Mouse (Mus musculus) kidney, postnatal 0 days (tissue): Measurements from ENCODE around the gene Ptcd2. TPM values are rescaled to one million over a fixed set of nuclear protein-coding genes. Genes with fewer than 3 reads are reported as not detected.

ENCODE experiments used
- ATAC-seq: fragments of 200-750 bp; cut with Nextera tagmentation; replicated peaks from 2 replicates; pipeline ENCODE4 v1.8.0; 2017; ENCODE audit warnings: low read depth, moderate number of reproducible peaks, moderate TSS enrichment, moderate library complexity; ENCODE audit not compliant: low FRiP score
- DNase-seq: peaks from one replicate; pipeline ENCODE4 v3.0.0-alpha.2; 2016; ENCODE audit warnings: low spot score
- H3K27ac ChIP-seq: fragments of 300-500 bp; sonication (generic); 2 replicates; pipeline ENCODE4 v1.5.1; 2014; ENCODE audit warnings: mild to moderate bottlenecking
- H3K27me3 ChIP-seq: fragments of 300-500 bp; sonication (generic); 2 replicates; pipeline ENCODE4 v1.6.1; 2014; ENCODE audit warnings: low read length, mixed read lengths; ENCODE audit not compliant: insufficient read depth
- H3K36me3 ChIP-seq: fragments of 300-500 bp; sonication (generic); 2 replicates; pipeline ENCODE4 v1.6.1; 2014; ENCODE audit warnings: low read length, mixed read lengths; ENCODE audit not compliant: insufficient read depth
- H3K4me1 ChIP-seq: fragments of 300-500 bp; sonication (generic); replicated peaks from 2 replicates; pipeline ENCODE4 v1.6.1; 2014; ENCODE audit warnings: antibody characterized with exemption, low read length, mixed read lengths; ENCODE audit not compliant: insufficient read depth
- H3K4me2 ChIP-seq: fragments of 300-500 bp; sonication (generic); 2 replicates; pipeline ENCODE4 v1.6.1; 2014; ENCODE audit warnings: mild to moderate bottlenecking, low read length, moderate library complexity, mixed read lengths
- H3K4me3 ChIP-seq: fragments of 300-500 bp; sonication (generic); replicated peaks from 2 replicates; pipeline ENCODE4 v1.5.1; 2014; ENCODE audit warnings: low read depth, low read length
- H3K9ac ChIP-seq: fragments of 300-500 bp; sonication (generic); 2 replicates; pipeline ENCODE4 v1.6.1; 2014; ENCODE audit warnings: low read depth, low read length
- H3K9me3 ChIP-seq: fragments of 300-500 bp; sonication (generic); replicated peaks from 2 replicates; pipeline ENCODE4 v1.6.1; 2016; ENCODE audit warnings: low read length, inconsistent platforms, mixed read lengths
- CTCF ChIP-seq: IDR thresholded peaks from 2 replicates; pipeline ENCODE4 v1.5.1; 2016; ENCODE audit warnings: antibody characterized with exemption, low read depth, mild to moderate bottlenecking, moderate library complexity
- WGBS: fragments of 180-500 bp; shearing (Covaris S2); extraction: QIAGEN DNeasy Blood & Tissue Kit; methylation state at CpG from one replicate; pipeline ENCODE4 v1.1.7; 2014; 5-methylcytosine and 5-hydroxymethylcytosine counted together
- polyA plus RNA-seq: library from polyadenylated mRNA; unstranded; fragments of >200 nt; fragmentation: Nextera tagmentation; extraction: Ambion mirVana; gene quantifications from 2 replicates; pipeline ENCODE4 v1.2.1, GENCODE M21; 2015

Gene Ptcd2
- polyA plus RNA-seq, 1 experiment from 2014 or later = 52.5 TPM

DNA sequence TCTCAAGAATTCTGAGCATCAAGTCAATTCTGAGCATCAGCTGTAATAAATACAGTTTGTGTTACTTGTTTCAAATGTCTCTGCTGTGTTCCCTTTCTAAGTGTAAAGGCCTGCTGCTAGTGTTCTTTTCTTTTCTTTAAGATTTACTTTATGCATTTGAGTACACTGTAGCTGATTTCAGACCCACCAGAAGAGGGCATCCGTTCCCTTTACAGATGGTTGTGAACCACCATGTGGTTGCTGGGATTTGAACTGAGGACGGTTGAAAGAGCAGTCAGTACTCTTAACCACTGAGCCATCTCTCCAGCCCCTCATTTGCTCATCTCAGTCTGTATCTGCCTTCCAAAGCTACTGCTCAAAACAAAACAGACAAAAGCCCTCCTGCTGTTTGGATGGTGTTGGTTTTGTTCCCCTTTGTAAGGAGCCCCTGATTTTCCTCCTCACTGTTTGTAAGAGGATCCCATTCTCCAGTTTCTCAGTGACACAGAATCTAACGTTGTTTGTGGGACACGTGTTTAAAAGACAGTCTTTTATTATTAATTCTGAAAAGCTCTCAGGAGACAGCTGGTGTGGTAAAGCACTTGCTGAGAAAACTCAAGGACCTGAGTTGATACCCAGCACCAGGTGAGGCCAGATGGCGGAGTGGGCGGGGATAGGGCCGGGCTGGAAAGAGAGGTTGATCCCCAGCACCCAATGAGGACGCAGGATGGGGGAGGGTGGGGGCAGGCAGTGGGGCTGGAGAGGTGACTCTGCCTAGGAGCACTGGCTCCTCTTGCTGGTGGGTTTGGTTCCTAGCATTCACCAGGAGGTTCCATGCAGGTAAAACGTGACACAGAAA, 12.1 kb upstream of the Ptcd2 start:
- Histone ChIP-seq H3K4me1 (no peaks in the 10 kb centered on the region), H3K36me3 (peaks cover 9% of the 10 kb centered on the region; the same call in 1 of the 2 replicates), H3K27me3 (no peaks in the 10 kb centered on the region), H3K9me3 (no peaks in the 10 kb centered on the region), H3K4me2 (no peak overlapping the region), H3K4me3 (no peak overlapping the region), H3K27ac (no peak overlapping the region), H3K9ac (no peak overlapping the region)
- 59% methylated on average over 9 of the region's 9 CpGs for WGBS
- no peak for DNase-seq
- ATAC-seq = no peak
- peak; percentile 56 for TF ChIP-seq CTCF

- H3K4me2 ChIP-seq = no peak overlapping the region
- peaks cover 6% of the 10 kb centered on the region; the same call in 1 of the 2 replicates for H3K36me3 ChIP-seq
- no peak overlapping the region for H3K9ac ChIP-seq
- TF ChIP-seq CTCF = no peak
- no peaks in the 10 kb centered on the region for H3K9me3 ChIP-seq
- no peak for ATAC-seq
- no peak overlapping the region for H3K4me3 ChIP-seq
- WGBS = 40% methylated on average over 7 of the region's 7 CpGs
- DNase-seq = peak; percentile 31
- H3K27me3 ChIP-seq = no peaks in the 10 kb centered on the region
- H3K27ac ChIP-seq = no peak overlapping the region
- H3K4me1 ChIP-seq = no peaks in the 10 kb centered on the region
Observed at GRCm38 (mm10) chr13:99355861-99356260, 11.4 kb upstream of the Ptcd2 start.

GRCm38 (mm10) chr13:99355072-99355471, 10.6 kb upstream of the Ptcd2 start:
- 53% methylated on average over 6 of the region's 6 CpGs for WGBS
- H3K9ac ChIP-seq = 0 out of 2 replicates have a peak overlapping the region, but pooled peaks have one; percentile 38
- H3K27me3 ChIP-seq = no peaks in the 10 kb centered on the region
- no peak for TF ChIP-seq CTCF
- no peak overlapping the region for H3K4me3 ChIP-seq
- H3K36me3 ChIP-seq = peaks cover 6% of the 10 kb centered on the region; the same call in 1 of the 2 replicates
- ATAC-seq (no peak), DNase-seq (no peak)
- H3K4me2 ChIP-seq = no peak overlapping the region
- H3K9me3 ChIP-seq = no peaks in the 10 kb centered on the region
- no peaks in the 10 kb centered on the region for H3K4me1 ChIP-seq
- H3K27ac ChIP-seq = no peak overlapping the region

DNA sequence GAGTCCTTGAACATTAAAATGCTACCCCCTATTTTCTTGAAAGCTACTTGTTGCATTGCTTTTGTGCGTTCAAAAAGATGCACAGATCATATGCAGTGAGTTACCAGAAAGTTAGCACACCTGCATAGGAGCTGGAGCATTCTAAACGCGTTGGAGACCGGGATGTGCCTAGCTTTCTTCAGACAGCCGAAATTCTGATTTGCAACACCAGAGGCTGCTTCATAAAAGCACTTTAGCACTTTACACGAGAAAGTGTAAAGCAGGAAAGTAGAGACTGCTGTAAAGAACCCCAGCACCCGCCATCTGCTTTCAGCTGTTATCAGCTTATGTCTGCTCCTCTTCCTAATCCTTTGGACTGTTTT, 9.0 kb upstream of the Ptcd2 start:
- 8% methylated on average over 7 of the region's 7 CpGs for WGBS
- H3K36me3 ChIP-seq = peaks cover 10% of the 10 kb centered on the region
- peak overlapping the region; percentile 62 for H3K9ac ChIP-seq
- peak; percentile 14; the same call in 1 of the 2 replicates for ATAC-seq
- peak overlapping the region; percentile 74 for H3K27ac ChIP-seq
- H3K4me2 ChIP-seq = peak overlapping the region; percentile 69
- no peaks in the 10 kb centered on the region for H3K4me1 ChIP-seq
- H3K4me3 ChIP-seq = peak overlapping the region; percentile 36
- TF ChIP-seq CTCF = no peak
- no peaks in the 10 kb centered on the region for H3K9me3 ChIP-seq
- DNase-seq = no peak
- no peaks in the 10 kb centered on the region for H3K27me3 ChIP-seq

- peak overlapping the region; percentile 36 for H3K4me3 ChIP-seq
- no peaks in the 10 kb centered on the region for H3K27me3 ChIP-seq
- 11% methylated on average over 28 of the region's 28 CpGs for WGBS
- DNase-seq = peak; percentile 98
- H3K9me3 ChIP-seq = no peaks in the 10 kb centered on the region
- H3K9ac ChIP-seq = peak overlapping the region; percentile 62; the same call in 1 of the 2 replicates
- H3K4me1 ChIP-seq = no peaks in the 10 kb centered on the region
- H3K4me2 ChIP-seq = peak overlapping the region; percentile 69
- H3K36me3 ChIP-seq = peaks cover 10% of the 10 kb centered on the region; the same call in 1 of the 2 replicates
- H3K27ac ChIP-seq = peak overlapping the region; percentile 74
- peak; percentile 100 for ATAC-seq
- TF ChIP-seq CTCF = peak; percentile 99
Observed at GRCm38 (mm10) chr13:99352758-99353489, 8.4 kb upstream of the Ptcd2 start.

- Histone ChIP-seq H3K27me3 (no peaks in the 10 kb centered on the region), H3K9ac (no peak overlapping the region), H3K27ac (no peak overlapping the region), H3K9me3 (no peaks in the 10 kb centered on the region), H3K4me2 (no peak overlapping the region), H3K36me3 (peaks cover 10% of the 10 kb centered on the region; the same call in 1 of the 2 replicates), H3K4me1 (no peaks in the 10 kb centered on the region), H3K4me3 (no peak overlapping the region)
- WGBS = 66% methylated on average over 3 of the region's 3 CpGs
- no peak for DNase-seq
- TF ChIP-seq CTCF = no peak
- ATAC-seq = no peak
Observed at GRCm38 (mm10) chr13:99351596-99351995, 7.1 kb upstream of the Ptcd2 start.
